16 mouse cellular contexts compared by ENCODE assay signal in genomic region chr2:122137839-122138465, GRCm38 (mm10). TPM values are rescaled to one million over a fixed set of nuclear protein-coding genes. Genes with fewer than 3 reads are reported as not detected.
DNase-seq lines count a peak whose midpoint lies in the region; ATAC-seq and TF ChIP-seq lines count a peak whose summit lies in the region.
"Had no signal": no experiment of that assay in that cellular context is flagged by ENCODE, and none has a peak within 500 bp of the region (broad histone marks: within the 10 kb centered on the region; RNA-seq: fewer than 3 reads in every experiment).

No protein-coding gene starts in this region.

- H3K27me3 ChIP-seq in heart, embryonic 13.5 days (replicated peaks), result no peaks in the 10 kb centered on the region
- H3K27me3 ChIP-seq in erythroblast, embryonic 14.5 days (ENCODE audit: control insufficient read depth), result no peaks in the 10 kb centered on the region
- no peaks in the 10 kb centered on the region for H3K27me3 ChIP-seq in liver, embryonic 14.5 days (ENCODE audit: control insufficient read depth, insufficient read depth, low read length)
- H3K27me3 ChIP-seq in stomach, embryonic 16.5 days (ENCODE audit: control insufficient read depth, insufficient read depth, low read length), result no peaks in the 10 kb centered on the region
- H3K27me3 ChIP-seq in midbrain, embryonic 16.5 days (ENCODE audit: control insufficient read depth, insufficient read depth, low read depth, low read length), result no peaks in the 10 kb centered on the region

- H3K4me2 ChIP-seq in heart, embryonic 13.5 days, result no peak overlapping the region
- peak overlapping the region; percentile 51 for H3K4me2 ChIP-seq in liver, embryonic 14.5 days (ENCODE audit: low read depth)
- H3K4me2 ChIP-seq in stomach, embryonic 16.5 days (ENCODE audit: low read depth, low read length), result no peak overlapping the region
- H3K4me2 ChIP-seq in midbrain, embryonic 16.5 days (ENCODE audit: low read length), result no peak overlapping the region

- WGBS in heart, embryonic 13.5 days, result 42% methylated on average over 5 of the region's 5 CpGs
- 15% methylated on average over 5 of the region's 5 CpGs for whole genome bisulfite sequencing in liver, embryonic 14.5 days (ENCODE audit: insufficient replicate concordance)
- WGBS in stomach, embryonic 16.5 days, result 47% methylated on average over 5 of the region's 5 CpGs
- WGBS in midbrain, embryonic 16.5 days, result 69% methylated on average over 5 of the region's 5 CpGs

- no peak overlapping the region for H3K4me3 ChIP-seq in heart, embryonic 13.5 days
- peak overlapping the region; percentile 43 for H3K4me3 ChIP-seq in erythroblast, embryonic 14.5 days (replicated peaks)
- H3K4me3 ChIP-seq in liver, embryonic 14.5 days (ENCODE audit: insufficient read depth in 1 of 2, low read depth in 2 of 2, low read length in 2 of 2), result no peak overlapping the region
- no peak overlapping the region for H3K4me3 ChIP-seq in stomach, embryonic 16.5 days (replicated peaks; ENCODE audit: low read length)
- no peak overlapping the region for H3K4me3 ChIP-seq in midbrain, embryonic 16.5 days (ENCODE audit: low read depth, low read length)

- no peak overlapping the region for H3K9ac ChIP-seq in heart, embryonic 13.5 days
- peak overlapping the region; percentile 46 for H3K9ac ChIP-seq in liver, embryonic 14.5 days (replicated peaks)
- H3K9ac ChIP-seq in stomach, embryonic 16.5 days (ENCODE audit: low read length), result no peak overlapping the region
- H3K9ac ChIP-seq in midbrain, embryonic 16.5 days (ENCODE audit: low read depth, low read length), result no peak overlapping the region

- TF ChIP-seq CTCF in liver, embryonic 14.5 days (IDR thresholded peaks at IDR 0.05; ENCODE audit: low read depth), result no peak

- peak; percentile 78 for TF ChIP-seq EP300 in liver, embryonic 14.5 days (IDR thresholded peaks at IDR 0.05; ENCODE audit: low read depth)

- 0 out of 2 replicates have a peak, but pooled peaks have one; percentile 25 for ATAC-seq in heart, embryonic 13.5 days (ENCODE audit: extremely low read depth, insufficient number of reproducible peaks, low FRiP score, low TSS enrichment)
- ATAC-seq in liver, embryonic 14.5 days (ENCODE audit: insufficient read depth), result peak; percentile 94
- peak; percentile 58; the same call in 1 of the 2 replicates for ATAC-seq in stomach, embryonic 16.5 days (ENCODE audit: insufficient read depth, low FRiP score)
- ATAC-seq in midbrain, embryonic 16.5 days, result no peak

- H3K36me3 ChIP-seq in heart, embryonic 13.5 days, result no peaks in the 10 kb centered on the region
- H3K36me3 ChIP-seq in erythroblast, embryonic 14.5 days (ENCODE audit: control insufficient read depth), result no peaks in the 10 kb centered on the region
- H3K36me3 ChIP-seq in liver, embryonic 14.5 days (replicated peaks; ENCODE audit: control insufficient read depth, insufficient read depth, low read depth), result no peaks in the 10 kb centered on the region
- H3K36me3 ChIP-seq in stomach, embryonic 16.5 days (ENCODE audit: control insufficient read depth, insufficient read depth, low read length), result no peaks in the 10 kb centered on the region
- H3K36me3 ChIP-seq in midbrain, embryonic 16.5 days (ENCODE audit: control insufficient read depth, insufficient read depth, low read length), result no peaks in the 10 kb centered on the region

- H3K4me1 ChIP-seq in heart, embryonic 13.5 days, result 0 out of 2 replicates have a peak, but pooled peaks cover 3% of the 10 kb centered on the region
- H3K4me1 ChIP-seq in erythroblast, embryonic 14.5 days (ENCODE audit: control insufficient read depth), result peaks cover 55% of the 10 kb centered on the region
- H3K4me1 ChIP-seq in liver, embryonic 14.5 days (replicated peaks; ENCODE audit: control insufficient read depth in 2 of 2, insufficient read depth in 2 of 2, low read length in 1 of 2), result peaks cover 13 to 25% of the 10 kb centered on the region in 2 experiments
- no peaks in the 10 kb centered on the region for H3K4me1 ChIP-seq in stomach, embryonic 16.5 days (ENCODE audit: control insufficient read depth, insufficient read depth, low read length)
- no peaks in the 10 kb centered on the region for H3K4me1 ChIP-seq in midbrain, embryonic 16.5 days (ENCODE audit: control insufficient read depth, insufficient read depth, low read length)

- H3K27ac ChIP-seq in heart, embryonic 13.5 days (replicated peaks), result no peak overlapping the region
- peak overlapping the region; percentile 45 for H3K27ac ChIP-seq in liver, embryonic 14.5 days
- H3K27ac ChIP-seq in stomach, embryonic 16.5 days (ENCODE audit: low read length), result no peak overlapping the region
- H3K27ac ChIP-seq in midbrain, embryonic 16.5 days (ENCODE audit: low read length), result no peak overlapping the region

- DNase-seq in heart, adult 8-10 months (ENCODE audit: low spot score), result no peak
- DNase-seq in liver, embryonic 14.5 days (ENCODE audit: low read depth in 3 of 3, low spot score in 3 of 3), result peak; percentile 76 to 82 (median 81)
- DNase-seq in gastrocnemius, postnatal 25 days, result no peak
- DNase-seq in ovary, postnatal 10 days (ENCODE audit: low spot score), result no peak
- DNase-seq: cerebellum, postnatal 10 days; heart, postnatal 36 days; kidney, adult 2 months had no signal

- H3K9me3 ChIP-seq in heart, embryonic 13.5 days, result no peaks in the 10 kb centered on the region
- no peaks in the 10 kb centered on the region for H3K9me3 ChIP-seq in erythroblast, embryonic 14.5 days (ENCODE audit: control insufficient read depth, low read length)
- no peaks in the 10 kb centered on the region for H3K9me3 ChIP-seq in liver, embryonic 14.5 days (ENCODE audit: control insufficient read depth, low read length)
- no peaks in the 10 kb centered on the region for H3K9me3 ChIP-seq in stomach, embryonic 16.5 days (replicated peaks; ENCODE audit: control insufficient read depth, low read length)
- H3K9me3 ChIP-seq in midbrain, embryonic 16.5 days (replicated peaks; ENCODE audit: control insufficient read depth, low read length, poor library complexity, severe bottlenecking), result no peaks in the 10 kb centered on the region

RNA-seq across cellular contexts. Expression of gene B2m, which starts 9.5 kb away (rescaled TPM):
- 268 and 284 TPM in 2 replicates for polyA plus RNA-seq in heart, embryonic 13.5 days (2015; fragmentation: Nextera tagmentation; extraction: Ambion mirVana)
- total RNA-seq in heart, adult 8-10 months (2022), result 100 to 1,000 TPM; 199 to 255 (median 220) TPM
- polyA plus RNA-seq in erythroblast, embryonic 14.5 days (2012), result 1.1 and 1.6 TPM in 2 replicates
- 156 and 227 TPM in 2 replicates for polyA plus RNA-seq in liver, embryonic 14.5 days (2012; rRNA removed)
- polyA plus RNA-seq in liver, embryonic 14.5 days (2014; fragmentation: Nextera tagmentation; extraction: Ambion mirVana), result 413 and 419 TPM in 2 replicates
- 368 and 395 TPM in 2 replicates for polyA plus RNA-seq in stomach, embryonic 16.5 days (2015; fragmentation: Nextera tagmentation; extraction: Ambion mirVana)
- 100 to 1,000 TPM in 1 of 2 experiments, 10 to 100 TPM in 1; 61.7 to 111 TPM for total RNA-seq in gastrocnemius, postnatal 25 days (2021)
- polyA plus RNA-seq in midbrain, embryonic 16.5 days (2015; fragmentation: Nextera tagmentation; extraction: Ambion mirVana), result 68.3 and 72.7 TPM in 2 replicates

RNA-seq across cellular contexts. Expression of gene Spg11, which starts 19.8 kb away (rescaled TPM):
- 4.7 and 4.9 TPM in 2 replicates for polyA plus RNA-seq in heart, embryonic 13.5 days (2015; fragmentation: Nextera tagmentation; extraction: Ambion mirVana)
- total RNA-seq in heart, adult 8-10 months (2022), result 10 to 100 TPM; 10.8 to 11.7 (median 11.6) TPM
- 0.03 and 0.06 TPM in 2 replicates for polyA plus RNA-seq in erythroblast, embryonic 14.5 days (2012)
- 2.4 and 2.5 TPM in 2 replicates for polyA plus RNA-seq in liver, embryonic 14.5 days (2012; rRNA removed)
- 3.4 and 3.9 TPM in 2 replicates for polyA plus RNA-seq in liver, embryonic 14.5 days (2014; fragmentation: Nextera tagmentation; extraction: Ambion mirVana)
- 8.8 and 9.7 TPM in 2 replicates for polyA plus RNA-seq in stomach, embryonic 16.5 days (2015; fragmentation: Nextera tagmentation; extraction: Ambion mirVana)
- 1 to 10 TPM; 5.0 to 5.6 TPM for total RNA-seq in gastrocnemius, postnatal 25 days (2021)
- polyA plus RNA-seq in midbrain, embryonic 16.5 days (2015; fragmentation: Nextera tagmentation; extraction: Ambion mirVana), result 7.3 and 8.1 TPM in 2 replicates

RNA-seq across cellular contexts. Expression of gene Trim69, which starts 22.5 kb away (rescaled TPM):
- 0.14 TPM in 1 of 2 replicates, not detected in the other for polyA plus RNA-seq in heart, embryonic 13.5 days (2015; fragmentation: Nextera tagmentation; extraction: Ambion mirVana)
- total RNA-seq in heart, adult 8-10 months (2022), result under 1 TPM in 1 of 4 experiments, not detected in 3; 0.22 TPM
- not detected in 2 replicates for polyA plus RNA-seq in erythroblast, embryonic 14.5 days (2012)
- 0.08 TPM in 1 of 2 replicates, not detected in the other for polyA plus RNA-seq in liver, embryonic 14.5 days (2012; rRNA removed)
- polyA plus RNA-seq in liver, embryonic 14.5 days (2014; fragmentation: Nextera tagmentation; extraction: Ambion mirVana), result not detected in 2 replicates
- polyA plus RNA-seq in stomach, embryonic 16.5 days (2015; fragmentation: Nextera tagmentation; extraction: Ambion mirVana), result 0.12 TPM in 2 replicates
- total RNA-seq in gastrocnemius, postnatal 25 days (2021), result not detected
- polyA plus RNA-seq in midbrain, embryonic 16.5 days (2015; fragmentation: Nextera tagmentation; extraction: Ambion mirVana), result not detected in 2 replicates
- total RNA-seq: adrenal gland, postnatal 4 days had no signal
- polyA plus RNA-seq: kidney, adult 2 months; limb, embryonic 11.5 days had no signal

RNA-seq across cellular contexts. Expression of gene Patl2, which starts 48.0 kb away (rescaled TPM):
- not detected in 2 replicates for polyA plus RNA-seq in heart, embryonic 13.5 days (2015; fragmentation: Nextera tagmentation; extraction: Ambion mirVana)
- total RNA-seq in heart, adult 8-10 months (2022), result not detected
- not detected in 2 replicates for polyA plus RNA-seq in erythroblast, embryonic 14.5 days (2012)
- 0.01 and 0.04 TPM in 2 replicates for polyA plus RNA-seq in liver, embryonic 14.5 days (2012; rRNA removed)
- 0.11 TPM in 1 of 2 replicates, not detected in the other for polyA plus RNA-seq in liver, embryonic 14.5 days (2014; fragmentation: Nextera tagmentation; extraction: Ambion mirVana)
- not detected in 2 replicates for polyA plus RNA-seq in stomach, embryonic 16.5 days (2015; fragmentation: Nextera tagmentation; extraction: Ambion mirVana)
- total RNA-seq in gastrocnemius, postnatal 25 days (2021), result not detected
- not detected in 2 replicates for polyA plus RNA-seq in midbrain, embryonic 16.5 days (2015; fragmentation: Nextera tagmentation; extraction: Ambion mirVana)
- total RNA-seq: heart, postnatal 36 days had no signal
- polyA plus RNA-seq: C2C12; embryonic facial prominence, embryonic 14.5 days; kidney, adult 2 months; limb, embryonic 11.5 days had no signal

RNA-seq across cellular contexts. Expression of gene Terb2, which starts 48.1 kb away (rescaled TPM):
- not detected in 2 replicates for polyA plus RNA-seq in heart, embryonic 13.5 days (2015; fragmentation: Nextera tagmentation; extraction: Ambion mirVana)
- not detected for total RNA-seq in heart, adult 8-10 months (2022)
- not detected in 2 replicates for polyA plus RNA-seq in erythroblast, embryonic 14.5 days (2012)
- not detected in 2 replicates for polyA plus RNA-seq in liver, embryonic 14.5 days (2012; rRNA removed)
- polyA plus RNA-seq in liver, embryonic 14.5 days (2014; fragmentation: Nextera tagmentation; extraction: Ambion mirVana), result not detected in 2 replicates
- polyA plus RNA-seq in stomach, embryonic 16.5 days (2015; fragmentation: Nextera tagmentation; extraction: Ambion mirVana), result not detected in 2 replicates
- total RNA-seq in gastrocnemius, postnatal 25 days (2021), result not detected
- polyA plus RNA-seq in midbrain, embryonic 16.5 days (2015; fragmentation: Nextera tagmentation; extraction: Ambion mirVana), result not detected in 2 replicates
- total RNA-seq: adrenal gland, postnatal 4 days; heart, postnatal 36 days had no signal
- polyA plus RNA-seq: C2C12; embryonic facial prominence, embryonic 14.5 days; frontal cortex, adult 2 months; kidney, adult 2 months; limb, embryonic 11.5 days had no signal

Comparison
In these comparisons a context has a peak if more than half of its experiments do, and no peak if none do; other contexts are left out.
1. DNase-seq: peak in liver, embryonic 14.5 days (3 of 3); none in heart, adult 8-10 months (single experiment), gastrocnemius, postnatal 25 days (single experiment) and ovary, postnatal 10 days (single experiment).
2. RNA of gene B2m, which starts 9.5 kb away (polyA plus RNA-seq): 156 to 419 TPM in liver, embryonic 14.5 days, 368 to 395 TPM in stomach, embryonic 16.5 days, 268 to 284 TPM in heart, embryonic 13.5 days and 68.3 to 72.7 TPM in midbrain, embryonic 16.5 days; 1.1 to 1.6 TPM in erythroblast, embryonic 14.5 days; every median in the first group is over 10 times any median in the second.